Mouse (Mus musculus): Measurements from ENCODE around the gene Tcte1. TPM values are rescaled to one million over a fixed set of nuclear protein-coding genes. Genes with fewer than 3 reads are reported as not detected.

The Tcte1 gene
- polyA plus RNA-seq, 1 experiment from 2014 or later: 8.5 TPM

GRCm38 (mm10) chr17:45588370-45588769 is 65.1 kb downstream of the Tcte1 start:
- Histone ChIP-seq H3K9ac (ENCODE audit: low read length) (no peak overlapping the region), H3K36me3 (ENCODE audit: control insufficient read depth, insufficient read depth, low read length) (no peaks in the 10 kb centered on the region), H3K27ac (ENCODE audit: low read depth, low read length) (no peak overlapping the region), H3K4me2 (ENCODE audit: low read length) (no peak overlapping the region), H3K4me3 (ENCODE audit: low read depth, low read length) (no peak overlapping the region), H3K27me3 (replicated peaks; ENCODE audit: control insufficient read depth, insufficient read depth, low read length) (no peaks in the 10 kb centered on the region), H3K4me1 (ENCODE audit: control insufficient read depth, insufficient read depth, low read length) (peaks cover 5% of the 10 kb centered on the region; the same call in 1 of the 2 replicates), H3K9me3 (replicated peaks; ENCODE audit: control insufficient read depth, low read length) (no peaks in the 10 kb centered on the region)
- ATAC-seq: no peak
- 95% methylated on average over 7 of the region's 7 CpGs for WGBS
- DNase-seq (ENCODE audit: low spot score): no peak

GRCm38 (mm10) chr17:45589236-45589635 is 66.0 kb downstream of the Tcte1 start:
- no peak for ATAC-seq

GRCm38 (mm10) chr17:45589844-45590243 is 66.6 kb downstream of the Tcte1 start:
- Histone ChIP-seq H3K9ac (ENCODE audit: low read length) (no peak overlapping the region), H3K4me3 (ENCODE audit: low read depth, low read length) (no peak overlapping the region), H3K27ac (ENCODE audit: low read depth, low read length) (no peak overlapping the region), H3K36me3 (ENCODE audit: control insufficient read depth, insufficient read depth, low read length) (no peaks in the 10 kb centered on the region), H3K27me3 (replicated peaks; ENCODE audit: control insufficient read depth, insufficient read depth, low read length) (peaks cover 4% of the 10 kb centered on the region; the same call in 1 of the 2 replicates), H3K9me3 (replicated peaks; ENCODE audit: control insufficient read depth, low read length) (no peaks in the 10 kb centered on the region), H3K4me1 (ENCODE audit: control insufficient read depth, insufficient read depth, low read length) (peaks cover 8% of the 10 kb centered on the region; the same call in 1 of the 2 replicates), H3K4me2 (ENCODE audit: low read length) (no peak overlapping the region)
- ATAC-seq (no peak), DNase-seq (ENCODE audit: low spot score) (no peak)
- 93% methylated on average over 8 of the region's 8 CpGs for WGBS

More at GRCm38 (mm10) chr17:45589236-45589635, 66.0 kb downstream of the Tcte1 start:
- H3K4me2 ChIP-seq (ENCODE audit: low read length): no peak overlapping the region
- no peaks in the 10 kb centered on the region for H3K36me3 ChIP-seq (ENCODE audit: control insufficient read depth, insufficient read depth, low read length)
- no peak for DNase-seq (ENCODE audit: low spot score)
- WGBS: 96% methylated on average over 7 of the region's 7 CpGs
- no peak overlapping the region for H3K4me3 ChIP-seq (ENCODE audit: low read depth, low read length)
- no peak overlapping the region for H3K27ac ChIP-seq (ENCODE audit: low read depth, low read length)
- H3K9ac ChIP-seq (ENCODE audit: low read length): no peak overlapping the region; the same call in 1 of the 2 replicates
- H3K27me3 ChIP-seq (replicated peaks; ENCODE audit: control insufficient read depth, insufficient read depth, low read length): no peaks in the 10 kb centered on the region
- no peaks in the 10 kb centered on the region for H3K9me3 ChIP-seq (replicated peaks; ENCODE audit: control insufficient read depth, low read length)
- peaks cover 6% of the 10 kb centered on the region; the same call in 1 of the 2 replicates for H3K4me1 ChIP-seq (ENCODE audit: control insufficient read depth, insufficient read depth, low read length)

- ATAC-seq (no peak), DNase-seq (ENCODE audit: low spot score) (no peak)
- WGBS: 86% methylated on average over 6 of the region's 6 CpGs
- Histone ChIP-seq H3K27me3 (replicated peaks; ENCODE audit: control insufficient read depth, insufficient read depth, low read length) (peaks cover 4% of the 10 kb centered on the region; the same call in 1 of the 2 replicates), H3K27ac (ENCODE audit: low read depth, low read length) (no peak overlapping the region), H3K4me1 (ENCODE audit: control insufficient read depth, insufficient read depth, low read length) (peaks cover 8% of the 10 kb centered on the region; the same call in 1 of the 2 replicates), H3K4me3 (ENCODE audit: low read depth, low read length) (no peak overlapping the region), H3K9ac (ENCODE audit: low read length) (no peak overlapping the region), H3K36me3 (ENCODE audit: control insufficient read depth, insufficient read depth, low read length) (no peaks in the 10 kb centered on the region), H3K9me3 (replicated peaks; ENCODE audit: control insufficient read depth, low read length) (no peaks in the 10 kb centered on the region), H3K4me2 (ENCODE audit: low read length) (no peak overlapping the region)
Observed at GRCm38 (mm10) chr17:45590410-45590809, 67.2 kb downstream of the Tcte1 start.

- H3K4me2 ChIP-seq (ENCODE audit: low read length): no peak overlapping the region
- 63% methylated on average over 16 of the region's 16 CpGs for WGBS
- H3K9me3 ChIP-seq (replicated peaks; ENCODE audit: control insufficient read depth, low read length): no peaks in the 10 kb centered on the region
- DNase-seq (ENCODE audit: low spot score): no peak
- H3K27me3 ChIP-seq (replicated peaks; ENCODE audit: control insufficient read depth, insufficient read depth, low read length): peaks cover 4% of the 10 kb centered on the region; the same call in 1 of the 2 replicates
- H3K27ac ChIP-seq (ENCODE audit: low read depth, low read length): no peak overlapping the region; the same call in 1 of the 2 replicates
- H3K9ac ChIP-seq (ENCODE audit: low read length): no peak overlapping the region
- no peaks in the 10 kb centered on the region for H3K36me3 ChIP-seq (ENCODE audit: control insufficient read depth, insufficient read depth, low read length)
- H3K4me3 ChIP-seq (ENCODE audit: low read depth, low read length): no peak overlapping the region
- no peak for ATAC-seq
- peaks cover 13% of the 10 kb centered on the region; the same call in 1 of the 2 replicates for H3K4me1 ChIP-seq (ENCODE audit: control insufficient read depth, insufficient read depth, low read length)
Observed at GRCm38 (mm10) chr17:45591701-45592605, 68.7 kb downstream of the Tcte1 start.

Other genes starting within 250 kb of the Tcte1 start
- 70.6 and 78.6 TPM in 2 replicates for gene Cdc5l, start 89.7 kb upstream of the Tcte1 start, polyA plus RNA-seq (2014; fragmentation: Nextera tagmentation; extraction: Ambion mirVana)
- 1.1 and 1.4 TPM in 2 replicates for gene Spats1, start 48.0 kb upstream of the Tcte1 start, polyA plus RNA-seq (2014; fragmentation: Nextera tagmentation; extraction: Ambion mirVana)
- gene Aars2, start 16.6 kb upstream of the Tcte1 start, polyA plus RNA-seq (2014; fragmentation: Nextera tagmentation; extraction: Ambion mirVana): 10.4 and 13.7 TPM in 2 replicates
- gene Tmem151b, start 26.2 kb downstream of the Tcte1 start, polyA plus RNA-seq (2014; fragmentation: Nextera tagmentation; extraction: Ambion mirVana): 19.2 and 21.2 TPM in 2 replicates
- 3.3 and 4.1 TPM in 2 replicates for gene Nfkbie, start 32.3 kb downstream of the Tcte1 start, polyA plus RNA-seq (2014; fragmentation: Nextera tagmentation; extraction: Ambion mirVana)
- gene Slc35b2, start 40.4 kb downstream of the Tcte1 start, polyA plus RNA-seq (2014; fragmentation: Nextera tagmentation; extraction: Ambion mirVana): 99.4 and 102 TPM in 2 replicates
- 1,462 and 1,472 TPM in 2 replicates for gene Hsp90ab1, start 49.8 kb downstream of the Tcte1 start, polyA plus RNA-seq (2014; fragmentation: Nextera tagmentation; extraction: Ambion mirVana)
- gene Slc29a1, start 76.2 kb downstream of the Tcte1 start, polyA plus RNA-seq (2014; fragmentation: Nextera tagmentation; extraction: Ambion mirVana): 53.0 and 60.9 TPM in 2 replicates
- not detected in 2 replicates for gene Mymx, start 78.7 kb downstream of the Tcte1 start, polyA plus RNA-seq (2014; fragmentation: Nextera tagmentation; extraction: Ambion mirVana)
- gene Capn11, start 135.9 kb downstream of the Tcte1 start, polyA plus RNA-seq (2014; fragmentation: Nextera tagmentation; extraction: Ambion mirVana): 0.61 TPM in 1 of 2 replicates, not detected in the other
- gene Mrpl14, start 162.9 kb downstream of the Tcte1 start, polyA plus RNA-seq (2014; fragmentation: Nextera tagmentation; extraction: Ambion mirVana): 119 and 151 TPM in 2 replicates
- 70.9 and 81.1 TPM in 2 replicates for gene Tmem63b, start 163.5 kb downstream of the Tcte1 start, polyA plus RNA-seq (2014; fragmentation: Nextera tagmentation; extraction: Ambion mirVana)
- gene 1600014C23Rik, start 210.4 kb downstream of the Tcte1 start, polyA plus RNA-seq (2014; fragmentation: Nextera tagmentation; extraction: Ambion mirVana): 0.38 TPM in 1 of 2 replicates, not detected in the other

Data from forebrain, embryonic 14.5 days (tissue).